Mouse (Mus musculus): ENCODE measurements at regions not wholly inside any gene's neighbourhood (a gene's known extent, or its start where the extent isn't known, plus 50 kb on each side); places are given as distances from the start of the nearest gene placed in this dataset.

DNA sequence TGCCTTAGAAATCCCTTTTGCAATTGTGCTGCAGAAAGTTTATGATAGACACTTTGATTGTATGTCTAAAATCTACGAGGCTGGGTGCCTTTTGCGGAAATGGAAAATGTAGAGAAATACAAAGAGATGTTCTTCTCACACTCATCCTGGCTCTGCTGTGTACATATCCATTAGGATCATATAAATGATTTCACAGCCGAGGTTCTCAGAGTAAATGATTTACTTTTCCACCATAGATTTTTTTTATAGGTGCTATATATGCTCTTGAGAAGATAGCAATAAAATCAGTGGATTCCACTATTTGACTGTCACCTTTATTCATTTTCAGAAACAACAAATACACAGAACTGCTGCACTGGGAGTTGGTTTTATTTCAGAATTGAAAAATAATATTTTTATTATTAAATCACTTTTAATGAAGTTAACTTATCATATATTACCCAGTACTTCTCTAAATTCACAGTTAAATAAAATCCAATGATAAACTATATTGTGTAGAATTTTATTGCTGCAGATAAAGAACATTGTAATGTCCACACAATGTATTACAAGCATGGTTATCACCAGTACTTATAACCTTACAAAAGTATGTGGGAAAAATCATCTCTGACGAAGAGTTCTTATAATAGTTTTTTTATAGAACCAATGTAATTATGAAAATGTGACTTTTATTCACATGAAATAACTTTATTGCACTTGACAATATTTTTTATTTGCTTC, 1385.8 kb downstream of the Pcdh7 start:
- no peak for DNase-seq

DNA sequence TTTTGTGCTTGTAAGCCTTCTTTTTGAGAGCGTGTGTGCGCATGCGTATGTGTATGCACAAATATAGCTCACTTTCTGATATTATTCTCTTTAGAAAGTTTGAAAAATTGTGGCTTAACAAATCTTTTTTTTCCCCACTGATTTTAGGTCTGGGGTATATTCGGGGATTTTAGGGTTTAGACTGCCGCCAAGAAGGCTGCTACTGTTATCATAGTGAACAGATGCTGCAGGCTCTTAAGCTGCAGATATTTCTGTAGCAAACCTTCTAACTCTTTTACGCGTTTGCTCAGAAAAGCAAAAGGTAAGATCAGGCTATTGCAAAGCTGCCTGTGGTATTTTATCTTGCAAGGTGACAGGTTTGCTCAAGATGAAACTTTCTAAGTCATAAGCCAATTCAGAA, 1420.5 kb downstream of the Pcdh7 start:
- DNase-seq = no peak

DNA sequence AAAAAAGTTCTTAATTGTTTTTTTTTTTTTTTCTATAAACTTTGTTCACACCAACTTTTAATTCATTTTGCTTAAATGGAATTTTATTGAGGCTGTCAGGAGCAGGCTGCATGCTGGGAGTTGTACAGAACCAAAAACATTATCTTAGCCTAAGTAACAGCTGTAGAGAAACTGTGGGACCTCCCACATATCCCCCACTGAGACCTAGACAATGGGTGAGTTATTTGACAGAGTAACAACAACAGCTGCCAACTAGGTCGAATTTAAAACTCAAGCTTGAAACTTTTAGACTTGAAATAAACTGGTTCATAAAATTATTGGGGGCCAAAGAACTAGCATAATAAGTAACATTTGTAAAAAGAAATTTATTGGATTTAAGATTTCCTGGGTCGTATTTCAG, 1421.0 kb downstream of the Pcdh7 start:
- peak; percentile 2 for DNase-seq

Data from kidney, postnatal 10 days (tissue).